Mouse (Mus musculus) thymus, postnatal 14 days (tissue): Measurements from ENCODE around the gene Ttll8.

ENCODE experiments used
- DNase-seq: peaks from one replicate; pipeline ENCODE4 v3.0.0; 2021

Ttll8 gene

GRCm38 (mm10) chr15:88859206-88859970, 94.8 kb downstream of the Ttll8 start:
- DNase-seq: no peak

DNA sequence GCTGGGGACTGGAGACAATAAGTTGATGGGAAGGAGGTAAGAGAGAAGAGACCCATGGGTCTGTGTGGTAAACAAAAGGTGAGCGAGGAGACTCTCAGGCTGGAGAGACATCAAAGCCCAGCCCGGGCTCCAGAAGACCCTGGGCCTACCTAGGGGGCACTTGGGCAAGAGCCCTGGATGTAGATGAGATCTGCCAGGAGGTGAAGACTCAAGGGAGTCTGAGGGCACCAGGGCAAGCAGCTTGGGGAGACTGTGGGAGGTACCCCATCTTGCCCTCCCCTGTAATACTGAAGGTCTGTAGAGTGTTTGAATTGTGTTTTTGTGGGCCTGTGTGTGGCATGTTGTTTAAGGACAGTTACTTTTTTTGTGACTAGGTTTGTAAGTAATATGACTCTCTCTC, 95.5 kb downstream of the Ttll8 start:
- DNase-seq: no peak

DNA sequence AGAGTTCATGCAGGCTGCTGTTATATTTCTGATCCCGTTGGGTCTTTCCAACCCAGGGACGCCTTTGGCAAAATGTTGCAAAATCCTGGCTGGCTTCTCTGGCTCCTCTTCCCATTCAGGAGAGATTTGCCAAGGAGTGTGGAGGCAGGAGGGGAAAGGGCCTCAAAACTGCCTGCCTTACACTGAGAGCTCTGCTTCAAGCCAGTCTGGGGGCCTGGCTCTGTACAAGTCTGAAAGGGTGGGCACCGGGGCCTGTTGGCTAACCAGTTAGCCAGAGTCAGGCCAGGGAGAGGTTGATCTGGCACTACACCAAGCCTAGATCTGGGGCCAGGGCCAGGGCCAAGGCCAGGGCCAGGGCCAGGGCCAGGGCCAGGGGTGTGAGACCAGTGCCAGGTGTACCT, 96.1 kb downstream of the Ttll8 start:
- DNase-seq: no peak

- no peak for DNase-seq
Observed at GRCm38 (mm10) chr15:88857361-88857760, 96.9 kb downstream of the Ttll8 start.

GRCm38 (mm10) chr15:88856613-88857012, 97.6 kb downstream of the Ttll8 start:
- DNase-seq: no peak

- no peak for DNase-seq
Observed at GRCm38 (mm10) chr15:88855896-88856417, 98.3 kb downstream of the Ttll8 start.

GRCm38 (mm10) chr15:88854969-88855830, 99.0 kb downstream of the Ttll8 start:
- DNase-seq: no peak

DNA sequence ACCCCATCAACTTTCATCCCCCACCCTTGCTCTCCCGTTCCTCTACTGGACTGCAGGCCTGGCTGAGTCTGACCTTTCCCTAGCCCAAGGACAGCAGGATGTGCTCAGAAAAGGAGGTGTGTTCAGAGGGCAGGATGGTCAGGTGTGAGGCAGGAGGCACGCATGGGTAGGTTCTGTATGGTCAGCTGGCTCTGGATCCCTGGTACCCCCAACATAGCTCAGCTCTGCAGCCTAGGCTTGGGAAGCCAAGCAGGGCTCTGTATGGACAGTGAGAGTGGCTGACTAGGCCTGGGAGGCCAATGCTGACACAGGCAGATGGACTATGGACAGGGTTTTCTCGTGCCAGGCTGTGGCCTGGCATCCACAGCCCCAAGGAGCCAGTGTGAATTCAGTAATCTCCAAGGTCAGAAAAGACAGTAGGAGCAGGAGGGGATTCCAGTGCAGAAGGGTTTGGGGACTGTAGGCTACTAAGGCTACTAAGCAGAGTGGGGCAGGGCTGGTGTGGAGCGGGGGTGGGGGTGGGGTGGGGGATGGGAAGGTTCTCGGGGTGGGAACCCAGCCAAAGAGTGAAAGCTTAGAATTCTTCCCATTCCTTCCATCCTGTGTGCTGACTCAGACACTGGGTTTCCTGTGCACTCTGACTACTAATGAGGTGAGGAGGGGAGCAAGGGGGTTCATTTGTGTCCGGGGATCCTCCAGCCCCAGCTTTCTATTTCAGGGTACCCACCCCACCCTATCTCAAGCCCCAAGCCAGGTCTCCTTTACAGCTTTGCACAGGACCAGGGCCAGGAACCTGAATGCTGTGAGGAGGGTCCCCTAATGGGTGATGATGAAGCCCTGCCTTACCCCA, 99.9 kb downstream of the Ttll8 start:
- DNase-seq: no peak

DNA sequence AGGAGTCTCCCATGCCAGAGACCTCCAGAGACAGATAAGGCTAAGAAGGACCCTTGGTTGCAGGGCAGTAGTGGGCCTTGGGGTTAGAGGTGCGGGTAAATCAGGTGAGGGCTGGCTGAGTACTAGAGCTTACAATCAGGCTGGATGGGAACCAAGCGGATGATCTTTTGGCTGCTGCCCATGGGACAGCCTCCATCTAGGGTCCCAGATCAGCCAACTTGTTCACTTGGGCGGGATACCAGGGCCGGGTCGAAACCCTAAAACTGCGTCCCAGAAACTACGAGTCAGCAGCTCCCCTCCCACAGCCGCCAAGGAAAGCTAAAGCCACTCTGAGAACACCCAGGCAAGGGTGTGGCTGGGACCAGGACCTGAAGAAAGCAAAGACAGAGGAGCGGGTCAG, 101.1 kb downstream of the Ttll8 start:
- no peak for DNase-seq

DNA sequence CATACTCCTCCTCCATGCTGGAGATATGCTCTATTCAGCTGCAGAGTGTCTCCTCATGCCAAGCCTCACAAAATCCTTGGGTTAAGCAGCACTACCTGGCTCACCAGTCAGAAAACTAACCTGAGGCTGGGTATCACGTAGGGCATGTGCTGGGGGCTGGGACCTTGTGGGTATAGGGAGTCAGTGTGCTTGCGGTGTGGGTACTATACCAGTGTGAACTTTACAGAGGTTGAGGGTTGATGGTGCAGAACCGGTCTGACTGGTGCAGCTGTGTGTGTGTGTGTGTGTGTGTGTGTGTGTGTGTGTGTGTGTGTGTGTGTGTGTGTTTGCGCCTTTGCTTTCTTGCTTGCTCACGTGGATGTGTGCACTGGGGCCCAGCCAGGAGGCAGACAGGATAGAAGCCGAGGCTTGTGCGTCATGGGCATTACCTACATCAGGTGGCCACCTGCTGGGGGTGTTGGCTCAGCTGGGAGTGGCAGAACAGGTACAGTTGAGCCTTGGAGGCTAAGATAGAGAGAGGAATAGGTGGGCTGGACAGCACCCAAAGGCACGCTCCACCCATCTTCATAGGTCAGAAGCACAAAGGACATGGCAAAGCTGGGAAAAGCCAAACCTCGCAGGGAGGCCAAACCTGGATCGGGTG, 102.6 kb downstream of the Ttll8 start:
- no peak for DNase-seq

- no peak for DNase-seq
Observed at GRCm38 (mm10) chr15:88851076-88851475, 103.1 kb downstream of the Ttll8 start.

DNA sequence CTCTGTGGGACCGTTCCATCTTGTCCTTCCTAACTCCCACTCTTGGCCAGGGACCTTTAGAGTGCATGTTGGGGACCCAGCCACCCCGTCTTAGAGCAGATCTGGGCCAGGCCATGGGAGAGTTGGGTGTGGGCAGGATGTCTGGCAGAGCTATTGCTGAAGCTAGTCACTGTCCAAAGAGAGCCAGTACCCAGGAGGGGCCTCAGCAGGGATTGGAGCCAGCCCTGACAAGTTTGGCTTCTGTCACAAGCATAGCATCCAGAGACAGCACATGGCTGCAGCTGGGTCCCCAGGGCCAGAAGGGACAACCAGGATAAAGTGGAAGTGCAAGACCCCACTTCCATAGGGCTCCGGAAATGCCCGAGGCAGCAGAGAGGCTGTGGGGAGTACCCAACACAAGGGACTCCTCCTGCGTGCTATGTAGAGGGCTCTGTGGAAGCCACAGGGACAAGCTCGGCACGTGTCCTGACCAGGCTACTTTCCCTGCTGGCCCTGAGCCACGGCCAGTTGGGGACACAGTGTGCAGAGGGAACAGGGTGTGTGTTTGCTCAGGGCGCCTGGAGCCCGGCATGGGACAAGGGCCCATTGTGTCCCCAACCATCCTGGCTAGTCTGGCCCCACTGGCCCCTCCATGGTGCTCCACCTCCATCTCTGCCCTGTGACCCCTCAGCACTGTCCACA, 103.9 kb downstream of the Ttll8 start:
- no peak for DNase-seq

- no peak for DNase-seq
Observed at GRCm38 (mm10) chr15:88849621-88850020, 104.6 kb downstream of the Ttll8 start.

GRCm38 (mm10) chr15:88848661-88849060, 105.6 kb downstream of the Ttll8 start:
- no peak for DNase-seq

DNA sequence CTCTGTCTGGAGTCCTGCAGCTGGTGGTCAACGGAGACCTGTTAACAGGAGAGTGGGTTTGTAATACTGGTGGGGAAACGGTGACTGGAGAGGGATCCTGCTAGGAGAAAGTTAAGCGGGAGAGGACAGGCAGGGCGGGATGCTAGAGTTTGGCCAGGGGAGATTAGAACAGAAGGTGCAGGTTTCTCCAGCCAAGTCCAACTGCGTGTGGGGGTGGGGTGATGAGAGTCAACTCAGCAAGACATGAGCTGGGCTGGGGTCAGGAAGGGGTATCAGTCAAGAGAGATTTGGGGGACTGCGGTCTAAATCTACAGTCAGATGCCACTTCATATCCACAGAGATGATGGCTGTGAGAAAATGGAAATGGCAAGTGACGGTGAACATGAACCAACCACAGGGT, 109.3 kb downstream of the Ttll8 start:
- no peak for DNase-seq

GRCm38 (mm10) chr15:88843486-88844097, 110.6 kb downstream of the Ttll8 start:
- peak; percentile 29 for DNase-seq

DNA sequence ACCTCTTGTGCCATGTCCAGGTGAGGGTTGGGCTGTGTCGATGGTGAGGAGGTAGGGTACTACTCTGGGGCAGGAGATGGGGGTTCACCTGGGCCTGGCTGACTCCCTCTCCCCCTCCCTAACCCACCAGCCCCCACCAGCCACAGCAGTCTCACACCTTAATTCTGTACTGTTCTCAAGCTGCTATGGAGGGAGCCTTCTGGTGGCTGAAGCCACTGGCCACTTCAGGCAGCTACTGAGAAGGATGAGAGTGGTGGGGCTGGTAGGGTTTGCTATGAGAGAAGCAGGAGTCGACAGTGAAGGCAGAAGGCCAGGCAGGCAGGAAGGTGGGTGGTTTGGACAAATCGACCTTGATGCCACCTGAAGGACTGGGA, 111.9 kb downstream of the Ttll8 start:
- no peak for DNase-seq

DNA sequence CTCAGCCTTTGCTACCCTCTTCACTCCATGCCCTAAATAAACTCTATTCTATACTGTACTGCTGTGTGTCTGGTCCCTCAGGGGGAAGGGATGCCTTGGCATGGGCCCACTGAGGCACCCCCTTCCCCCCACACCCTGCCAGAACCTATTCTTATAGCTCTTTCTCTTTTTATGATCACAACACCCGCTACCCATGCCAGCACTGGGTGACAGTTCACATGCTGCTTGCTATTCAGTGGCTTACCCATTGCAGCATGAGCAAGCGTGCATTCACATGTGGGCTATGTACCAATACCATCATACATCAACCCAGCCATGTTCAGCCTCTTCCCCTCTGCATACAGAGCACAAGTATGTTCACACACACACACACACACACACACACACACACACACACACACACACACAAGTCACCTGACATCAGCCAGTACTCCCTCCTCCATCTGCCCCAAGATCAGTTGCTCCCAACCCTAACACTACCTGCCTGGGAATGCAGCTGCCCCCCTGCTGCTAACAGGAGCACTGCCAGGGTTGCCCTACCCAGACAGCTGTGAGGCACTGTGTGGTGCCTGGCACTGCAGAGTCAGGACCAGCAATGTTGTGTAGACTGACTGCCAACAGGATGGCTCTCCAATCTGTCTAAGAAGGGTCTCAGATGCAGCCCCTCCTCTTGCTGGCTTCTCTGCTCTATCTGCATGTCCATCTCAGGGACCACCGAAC, 112.5 kb downstream of the Ttll8 start:
- no peak for DNase-seq

- DNase-seq: no peak
Observed at GRCm38 (mm10) chr15:88841160-88841559, 113.1 kb downstream of the Ttll8 start.
